Mouse (Mus musculus) CD8-positive naive resting alpha-beta T cell, adult 2 months (primary cell): ENCODE results near the gene Acad8.

ENCODE experiments used
- DNase-seq, 2 experiments: peaks; one replicate each; pipeline ENCODE4 v3.0.0; 2022; ENCODE audit warnings: low read depth in 2 of 2, low spot score in 2 of 2

Acad8 gene

GRCm38 (mm10) chr9:26999461-27000395 is at the start of gene Acad8, which contains the start of gene Thyn1:
Acad8 (minus strand) TSS chr9:26999566.
Thyn1 (plus strand) TSS chr9:26999710.
- DNase-seq: peak; percentile 86 to 90

DNA sequence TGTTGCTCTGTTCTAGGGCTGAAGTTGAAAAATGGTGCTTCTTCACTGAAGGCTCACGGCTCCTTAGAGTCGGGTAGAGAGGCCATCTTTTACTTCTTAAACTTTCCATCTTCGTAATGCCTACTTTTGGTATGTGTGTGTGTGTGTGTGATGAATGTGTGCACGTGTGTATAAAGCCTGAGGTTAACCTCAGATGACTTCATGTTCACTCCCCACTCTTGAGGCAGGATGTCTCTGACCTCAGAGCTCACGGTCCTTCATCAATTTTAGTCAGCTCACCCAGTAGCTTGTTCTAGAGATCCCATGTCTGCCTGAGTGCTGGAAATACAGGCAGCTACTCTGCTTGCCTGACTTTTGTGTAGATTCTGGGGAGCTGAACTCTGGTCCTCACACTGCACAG is 44.5 kb upstream of the Acad8 start:
- DNase-seq: no peak

DNA sequence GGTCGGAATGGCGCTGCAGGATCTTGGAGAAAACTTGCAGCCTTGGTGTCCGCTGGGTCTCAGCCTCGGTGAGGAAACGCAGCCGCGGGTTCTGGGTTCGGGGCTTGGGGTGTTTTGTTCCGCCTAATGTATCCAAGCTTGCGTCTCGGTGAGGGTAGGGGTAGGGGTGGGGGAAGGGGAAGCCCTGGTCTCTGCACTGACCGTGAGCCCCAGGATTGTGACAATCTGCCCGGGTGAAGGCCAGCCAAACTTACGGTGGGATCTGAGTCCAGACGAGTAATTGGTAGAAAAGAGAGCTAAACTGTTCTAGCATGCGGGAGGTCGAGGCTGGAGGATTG is 31.4 kb upstream of the Acad8 start:
- DNase-seq: no peak

- DNase-seq: peak; percentile 92 to 95
Observed at GRCm38 (mm10) chr9:27029828-27030762, 30.7 kb upstream of the Acad8 start, which contains the start of the genes Vps26b and Ncapd3. Vps26b (minus strand) TSS chr9:27030065. Ncapd3 (plus strand) TSS chr9:27030175.

GRCm38 (mm10) chr9:27029022-27029827 is 29.9 kb upstream of the Acad8 start:
- peak; percentile 37 to 44 for DNase-seq

DNA sequence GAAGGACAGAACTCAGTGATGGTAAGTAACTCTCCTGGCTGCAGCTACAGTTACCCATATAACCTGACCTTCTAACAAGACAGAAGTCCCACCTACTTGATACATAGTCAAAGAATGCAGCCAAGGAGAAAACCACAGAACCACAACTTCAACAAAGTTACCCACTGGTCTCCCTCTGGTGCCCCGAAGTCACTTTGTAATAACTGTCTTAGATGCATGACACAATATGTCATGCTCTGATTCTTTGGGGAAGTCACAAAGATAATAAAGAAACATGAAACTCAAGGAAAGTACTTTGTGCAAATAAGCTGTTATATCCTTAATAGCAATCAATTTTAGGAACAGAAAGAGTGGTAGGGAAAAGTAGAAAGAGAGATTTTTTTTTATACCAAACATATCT is 27.3 kb upstream of the Acad8 start:
- DNase-seq: no peak

GRCm38 (mm10) chr9:27023681-27024080 is 24.3 kb upstream of the Acad8 start:
- DNase-seq: no peak

- no peak for DNase-seq
Observed at GRCm38 (mm10) chr9:27018961-27019360, 19.6 kb upstream of the Acad8 start.

DNA sequence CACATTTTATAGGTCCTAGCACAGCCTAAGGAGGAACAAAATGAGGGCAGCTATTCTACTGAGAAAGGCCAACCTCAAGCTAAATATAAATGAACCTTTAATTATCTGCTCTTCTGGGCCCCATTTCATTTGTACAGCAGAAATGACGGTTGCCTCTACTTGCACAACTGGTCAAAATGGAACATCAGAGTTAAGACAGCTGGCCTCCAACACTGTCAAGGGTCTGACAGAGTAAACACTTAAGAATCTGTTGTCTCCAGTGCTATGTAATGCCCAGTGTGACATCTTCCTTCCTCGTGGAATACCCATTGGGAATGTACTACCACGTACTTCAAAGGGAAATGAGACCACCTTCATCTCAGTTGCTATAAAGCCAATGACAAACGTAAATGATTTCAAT is 12.2 kb upstream of the Acad8 start:
- DNase-seq: no peak

GRCm38 (mm10) chr9:27009231-27009630 is 9.9 kb upstream of the Acad8 start:
- no peak for DNase-seq

- DNase-seq: no peak
Observed at GRCm38 (mm10) chr9:27006866-27007265, 7.5 kb upstream of the Acad8 start.

DNA sequence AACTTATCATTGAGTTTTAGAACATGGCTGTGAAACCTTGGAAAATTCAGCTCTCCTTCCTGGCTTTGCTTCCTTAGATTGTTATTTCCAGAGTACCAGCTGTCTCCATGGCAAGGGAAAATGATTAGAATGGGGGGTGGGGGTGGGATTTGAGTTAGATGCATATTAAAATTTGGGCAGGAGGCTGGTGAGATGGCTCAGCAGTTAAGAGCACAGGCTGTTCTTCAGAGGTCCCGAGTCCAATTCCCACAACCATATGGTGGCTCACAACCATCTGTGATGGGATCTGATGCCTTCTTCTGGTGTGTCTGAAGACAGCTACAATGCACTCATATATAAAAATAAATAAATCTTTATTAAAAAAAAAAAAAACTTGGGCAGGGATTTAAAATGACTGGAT is 6.6 kb upstream of the Acad8 start:
- DNase-seq: no peak

GRCm38 (mm10) chr9:27005231-27005630 is 5.9 kb upstream of the Acad8 start:
- DNase-seq: no peak

DNA sequence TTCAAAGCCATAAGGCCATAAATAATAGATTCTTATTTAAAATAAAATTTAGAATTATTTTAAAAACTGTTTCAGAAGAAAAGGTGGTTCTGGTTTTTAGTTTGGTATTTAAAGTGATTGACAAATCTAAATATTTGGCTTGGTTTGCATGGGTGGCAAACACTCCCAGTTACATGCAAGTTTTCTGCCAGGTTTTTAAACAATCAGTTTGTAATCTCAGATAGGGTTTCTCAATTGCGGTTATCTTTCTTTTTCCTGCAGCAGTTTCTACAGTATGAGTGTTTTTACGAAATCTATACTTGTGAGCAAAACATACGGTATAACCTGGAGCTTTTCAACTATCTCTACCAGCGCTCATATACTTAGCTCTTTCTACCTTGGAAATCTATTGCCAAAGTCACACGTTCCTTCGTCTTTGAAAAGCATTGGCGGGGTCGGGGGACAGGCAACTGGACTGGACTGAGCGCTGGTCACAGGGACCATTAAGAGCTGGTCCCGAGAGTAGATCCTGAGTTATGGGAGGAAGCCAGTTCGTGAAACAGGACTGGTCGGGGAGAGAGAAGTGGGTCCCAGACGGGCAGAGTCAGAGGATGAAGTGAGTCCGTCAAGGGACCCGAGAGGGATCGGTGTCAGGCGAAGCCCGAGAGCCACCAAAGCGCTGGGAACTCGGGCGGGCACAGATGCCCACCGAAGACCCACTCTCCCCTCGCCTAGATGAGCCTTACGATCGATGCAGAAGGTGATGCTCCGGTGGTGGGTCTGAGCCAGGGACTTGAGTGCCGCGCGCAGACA is 501 bp downstream of the Acad8 start:
- DNase-seq: no peak

DNA sequence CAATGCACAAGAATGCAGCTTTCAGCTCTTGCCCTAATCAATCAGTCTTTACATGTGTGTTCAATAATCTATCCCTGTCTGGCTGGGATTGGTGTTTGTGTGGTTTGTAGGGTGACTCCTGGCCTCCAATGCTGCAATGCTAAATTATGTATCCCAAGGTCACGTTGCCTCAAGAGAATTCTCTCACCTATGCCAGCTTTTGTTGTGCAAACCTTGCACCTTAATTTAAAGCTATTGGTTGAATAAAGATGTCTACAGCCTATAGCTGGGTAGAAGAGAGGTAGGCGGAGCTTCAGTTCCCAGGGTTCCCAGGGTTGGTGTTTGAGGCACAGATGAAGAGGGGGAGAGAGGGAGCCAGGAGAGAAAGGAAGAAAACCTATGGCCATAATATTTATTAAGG is 1.9 kb downstream of the Acad8 start:
- DNase-seq: no peak

DNA sequence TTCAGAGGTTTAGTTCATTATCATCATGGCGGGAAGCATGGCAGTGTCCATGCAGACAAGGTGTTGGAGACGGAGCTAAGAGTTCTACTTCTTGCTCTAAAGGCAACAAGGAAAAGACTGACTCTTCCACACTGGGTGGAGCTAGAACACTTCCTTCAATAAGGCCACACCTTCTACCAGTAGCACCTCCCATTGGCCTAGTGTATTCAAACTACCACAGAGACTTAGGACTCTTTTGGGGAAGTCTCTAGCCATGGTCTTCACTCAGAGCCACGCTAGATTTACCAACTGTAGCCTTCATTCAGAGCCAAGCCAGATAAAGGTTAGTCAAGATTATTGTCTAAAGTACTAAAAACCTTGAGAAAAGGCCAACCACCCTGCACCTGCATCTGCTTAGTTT is 2.3 kb downstream of the Acad8 start:
- DNase-seq: no peak

GRCm38 (mm10) chr9:26993900-26994299 is 5.5 kb downstream of the Acad8 start:
- DNase-seq: no peak

DNA sequence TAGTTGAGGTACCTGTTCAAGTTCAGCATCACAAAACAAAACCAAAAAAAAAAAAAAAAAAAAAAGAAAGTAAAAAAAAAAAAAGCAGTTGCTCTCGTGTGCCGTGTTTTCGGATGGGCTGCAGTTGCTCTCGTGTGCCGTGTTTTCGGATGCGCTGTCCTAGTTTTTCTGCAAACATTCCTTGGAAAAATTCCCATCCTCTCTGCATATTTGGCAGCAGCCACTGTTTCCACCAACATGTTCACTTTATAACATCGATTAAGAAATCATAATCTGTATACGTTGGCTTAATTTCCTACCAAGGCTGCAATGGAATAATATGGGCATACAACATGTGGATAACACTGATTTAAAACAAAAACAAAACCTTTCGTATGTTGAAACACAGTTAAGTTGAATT is 6.2 kb downstream of the Acad8 start:
- no peak for DNase-seq

DNA sequence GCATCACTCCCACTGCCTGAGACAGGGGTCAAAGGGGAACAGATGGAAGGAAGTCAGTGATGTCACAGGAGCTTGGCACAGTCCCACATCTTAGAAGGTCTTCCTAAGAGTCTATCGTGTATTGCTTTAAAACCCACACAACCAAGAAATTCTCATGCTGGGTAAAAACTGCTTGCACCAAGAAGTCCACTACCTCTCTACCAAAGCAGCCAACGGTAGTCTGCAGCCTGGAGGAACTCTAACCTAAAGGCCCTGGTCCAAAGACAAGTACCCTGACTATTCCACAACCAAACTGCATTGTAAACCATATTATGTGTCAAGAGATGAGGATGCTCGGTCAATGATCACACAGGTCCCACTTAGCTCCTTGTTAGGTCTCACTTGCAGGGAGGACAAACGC is 9.2 kb downstream of the Acad8 start:
- DNase-seq: no peak

GRCm38 (mm10) chr9:26985668-26986277 is 13.6 kb downstream of the Acad8 start:
- no peak for DNase-seq
